Mouse (Mus musculus): Measurements from ENCODE around the gene Sox10.

The Sox10 gene

DNA sequence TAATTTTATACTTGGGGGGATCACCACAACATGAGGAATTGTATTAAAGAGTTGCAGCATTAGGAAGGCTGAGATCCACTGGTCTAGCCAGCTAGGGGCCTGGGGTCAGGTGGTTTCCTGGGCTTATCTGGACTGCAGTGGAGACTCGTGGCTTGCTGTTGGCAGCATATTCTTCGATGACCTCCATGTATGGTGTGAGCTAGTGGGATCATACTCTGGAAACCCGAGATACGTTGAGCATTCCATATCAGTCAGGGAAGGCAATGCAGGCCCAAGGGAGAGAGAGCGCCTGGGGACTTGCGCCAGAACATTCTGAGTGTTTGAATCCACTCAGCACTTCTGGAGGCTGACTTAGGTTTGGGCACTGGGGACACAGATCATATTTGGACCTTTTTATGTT is 41.3 kb downstream of the Sox10 start:
- no peak for DNase-seq (ENCODE audit: low spot score)

DNA sequence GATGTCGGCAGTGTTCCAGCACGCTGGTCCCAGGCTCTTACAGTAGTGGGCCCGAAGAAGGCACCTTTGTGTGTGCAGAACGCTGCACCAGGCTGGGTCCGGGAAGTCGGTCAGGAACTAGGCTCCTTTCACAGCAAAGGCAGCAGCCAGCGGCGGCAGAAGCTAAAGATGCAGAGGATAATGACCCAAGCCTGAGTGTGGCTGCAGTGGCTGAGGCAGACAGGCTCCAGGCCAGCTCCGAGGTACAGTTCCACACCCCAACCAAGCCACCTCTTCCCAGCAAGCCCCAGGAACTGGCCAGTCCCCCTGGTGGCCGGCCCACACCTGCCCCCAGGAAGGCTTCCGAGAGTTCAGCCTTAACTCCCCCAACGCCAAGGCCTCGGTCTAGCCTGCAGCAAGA is 42.5 kb downstream of the Sox10 start:
- no peak for DNase-seq (ENCODE audit: low spot score)

DNA sequence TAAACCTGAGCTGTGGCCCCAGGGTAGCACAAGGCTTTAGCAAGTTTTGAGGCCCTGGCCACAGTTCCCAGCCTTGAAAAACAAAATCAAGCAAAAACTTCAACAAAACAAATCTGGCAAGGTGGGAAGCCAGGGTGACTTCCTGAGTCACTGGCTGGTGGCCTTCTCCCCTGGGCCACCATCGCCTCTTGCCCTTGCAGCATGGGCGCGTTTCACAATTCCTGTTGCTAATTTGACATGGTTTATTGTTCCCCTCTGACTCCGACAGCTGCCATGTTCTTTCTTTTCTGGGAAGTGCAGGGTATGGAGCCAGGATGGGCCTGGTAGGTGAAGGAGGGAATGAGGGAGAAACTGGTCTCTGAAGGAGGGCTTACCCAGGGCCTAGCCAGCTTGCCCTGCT is 42.9 kb downstream of the Sox10 start:
- DNase-seq (ENCODE audit: low spot score): no peak

DNA sequence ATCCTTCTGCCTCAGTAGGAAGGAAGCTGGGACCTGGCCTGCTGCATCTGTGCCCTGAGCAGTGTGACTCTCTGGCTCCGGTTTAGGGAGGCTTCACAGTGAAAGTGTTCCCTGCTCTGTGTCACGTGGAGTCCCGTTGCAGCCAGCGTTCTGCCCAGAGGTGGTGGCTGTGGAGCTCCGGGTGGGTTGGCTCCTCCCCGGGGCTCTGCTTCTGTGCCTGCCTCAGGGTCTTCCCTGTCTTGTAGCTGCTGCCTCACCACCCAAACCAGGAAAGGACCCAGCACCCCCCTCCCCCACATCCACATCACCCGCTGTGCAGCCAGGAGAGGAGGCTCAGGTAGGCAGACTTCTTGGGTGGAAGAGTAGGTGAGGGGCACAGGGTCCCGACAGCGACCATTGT is 45.5 kb downstream of the Sox10 start:
- DNase-seq (ENCODE audit: low spot score): no peak

DNA sequence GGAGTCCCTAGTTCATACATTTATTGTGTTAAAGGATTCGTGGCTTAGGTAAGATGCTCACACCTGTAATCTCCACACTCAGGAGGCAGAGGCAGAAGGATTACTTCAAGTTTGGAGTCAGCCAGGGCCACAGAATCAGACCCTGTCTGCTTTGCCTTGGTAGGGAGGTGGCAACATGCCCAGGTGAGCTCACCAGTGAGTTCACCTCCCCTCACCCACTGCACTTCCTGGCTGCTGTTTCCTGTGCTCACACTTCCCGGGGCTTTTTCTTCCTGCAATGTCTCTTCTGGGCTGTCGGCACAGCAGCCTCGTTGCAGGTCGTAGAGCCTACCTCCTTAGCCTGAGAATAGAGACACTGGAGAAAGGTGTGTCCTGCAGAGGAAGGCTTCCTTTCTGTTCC is 49.8 kb downstream of the Sox10 start:
- DNase-seq (ENCODE audit: low spot score): no peak

DNA sequence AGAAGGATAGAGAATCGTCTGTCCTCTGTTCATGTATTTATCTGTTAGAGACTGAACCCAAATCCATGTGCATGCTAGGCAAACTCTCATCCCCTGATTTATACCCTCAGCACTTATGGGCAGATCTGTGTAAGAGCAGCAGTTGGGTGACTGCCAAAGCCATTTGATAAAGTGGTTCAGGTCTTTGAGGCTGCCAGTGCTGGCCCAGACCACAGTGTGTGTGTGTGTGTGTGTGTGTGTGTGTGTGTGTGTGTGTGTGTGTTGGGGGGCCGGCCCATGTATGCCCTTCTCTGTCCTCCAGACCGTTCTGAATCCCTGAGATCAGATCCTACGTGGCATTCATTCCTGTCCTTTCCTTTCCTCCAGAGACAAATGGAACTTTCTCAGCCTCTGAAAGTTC is 53.3 kb downstream of the Sox10 start:
- no peak for DNase-seq (ENCODE audit: low spot score)

DNA sequence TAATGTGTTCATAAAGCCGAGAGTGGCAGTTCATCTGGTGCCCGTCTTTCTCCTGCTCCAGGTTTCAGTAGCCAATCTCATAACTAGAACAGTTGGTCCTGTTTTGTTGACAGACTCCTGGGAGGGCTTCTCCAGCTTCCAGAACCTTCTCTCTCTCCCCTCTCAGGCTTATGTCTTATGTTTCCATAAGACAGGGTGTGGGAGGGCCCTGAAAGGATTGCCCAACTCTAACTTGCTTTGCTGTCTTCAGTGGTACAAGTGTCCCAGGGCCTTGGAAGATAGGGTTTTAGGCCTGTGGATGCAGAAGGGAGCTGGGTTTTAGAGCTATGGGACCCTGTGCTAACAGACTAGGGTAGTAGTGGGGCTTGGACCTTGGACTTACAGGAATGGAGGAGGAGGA is 54.5 kb downstream of the Sox10 start:
- no peak for DNase-seq (ENCODE audit: low spot score)

DNA sequence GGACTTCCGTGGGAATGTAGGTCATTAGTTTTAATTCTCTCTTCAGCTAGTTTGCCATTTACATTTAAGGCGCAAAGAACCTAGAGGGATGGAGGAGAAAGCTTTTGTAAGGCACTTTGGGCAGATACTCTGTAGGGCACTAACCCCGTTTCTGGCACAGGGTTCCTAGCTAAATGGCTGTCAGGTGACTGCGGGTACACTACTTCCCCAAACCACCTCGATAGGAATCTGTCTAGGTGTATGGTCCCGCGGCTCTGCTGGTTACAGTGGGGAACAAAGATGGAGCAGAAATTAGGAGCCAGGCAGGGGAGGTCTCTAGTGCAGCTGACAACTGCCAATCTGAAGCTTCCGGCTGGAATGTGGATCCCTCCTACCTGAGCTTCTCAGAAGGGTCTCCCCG is 55.0 kb downstream of the Sox10 start:
- no peak for DNase-seq (ENCODE audit: low spot score)

DNA sequence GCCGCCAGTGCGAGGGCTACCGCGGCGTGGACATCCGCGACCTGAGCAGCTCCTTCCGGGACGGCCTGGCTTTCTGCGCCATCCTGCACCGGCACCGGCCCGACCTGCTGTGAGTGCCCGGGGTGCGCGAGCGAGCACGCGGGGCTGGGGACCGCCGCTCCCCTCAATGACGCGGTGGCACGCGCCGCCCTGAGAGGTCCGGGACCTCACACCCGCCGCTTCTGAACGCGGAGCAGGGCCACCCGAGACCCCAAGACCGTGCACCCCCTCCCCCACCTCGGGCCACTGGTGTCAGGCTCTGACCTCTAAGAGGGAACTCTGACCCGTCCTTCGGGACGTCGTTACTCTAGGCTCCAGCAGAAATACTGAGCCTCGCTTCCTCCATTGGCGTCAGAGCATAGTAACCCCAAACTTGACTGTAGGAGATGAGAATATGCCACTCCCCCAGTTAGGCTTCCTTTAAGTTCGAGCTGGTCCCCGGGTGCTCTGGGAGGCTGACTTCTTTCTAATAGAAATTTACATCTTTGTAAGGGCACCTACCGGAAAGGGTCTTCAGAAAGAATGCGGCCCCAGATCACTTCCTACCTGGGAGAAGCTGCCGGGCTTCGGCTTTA is 55.6 kb downstream of the Sox10 start:
- no peak for DNase-seq (ENCODE audit: low spot score)

DNA sequence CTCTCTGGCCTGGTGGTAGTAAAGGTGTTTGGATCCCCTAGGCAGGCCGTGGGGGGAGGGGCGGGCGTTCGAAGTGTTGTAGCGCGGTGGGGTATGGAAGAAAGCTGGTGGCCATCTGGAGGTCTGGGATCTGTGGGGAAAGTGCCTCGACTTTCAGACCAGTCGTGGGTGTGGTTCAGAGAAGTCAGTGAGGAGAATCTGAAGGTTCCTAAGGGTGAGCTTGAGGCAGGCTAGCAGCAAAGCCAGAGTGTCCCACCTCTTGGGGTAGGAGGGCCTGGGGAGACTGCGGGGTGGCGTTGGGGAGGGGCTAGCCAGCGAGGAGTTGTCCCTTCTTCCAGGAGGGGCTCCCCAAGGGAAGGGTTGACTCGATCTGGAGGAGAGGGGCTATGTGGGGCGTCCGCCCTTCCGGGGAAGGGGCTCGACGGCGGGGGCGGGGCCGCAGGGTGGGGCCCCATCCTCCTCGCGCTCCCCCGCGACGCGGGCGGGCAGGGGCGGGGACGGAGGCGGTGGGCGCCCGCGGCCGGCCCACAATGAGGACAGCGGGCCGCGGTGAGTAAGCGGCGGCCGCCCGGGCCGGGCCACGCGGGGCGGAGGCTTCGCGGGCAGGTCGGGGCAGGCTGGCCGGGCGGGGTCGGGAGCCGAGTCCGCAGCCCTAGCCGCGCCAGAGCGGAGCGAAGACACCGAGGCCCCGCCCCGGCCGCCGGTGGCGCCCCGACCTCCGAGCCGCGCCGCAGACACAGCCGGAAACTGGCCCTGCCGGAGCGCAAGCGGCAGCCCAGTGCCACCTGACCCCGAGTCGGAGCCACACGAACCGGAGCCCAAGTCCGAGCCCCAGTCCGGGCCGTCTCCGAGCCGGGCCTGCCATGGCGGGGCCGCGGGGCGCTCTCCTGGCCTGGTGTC is 56.4 kb downstream of the Sox10 start, which contains the start of gene Micall1:
TSS of gene Micall1 (plus strand) at position 478 of the 900 bp plus-strand sequence.
- peak; percentile 80 for DNase-seq (ENCODE audit: low spot score)

DNA sequence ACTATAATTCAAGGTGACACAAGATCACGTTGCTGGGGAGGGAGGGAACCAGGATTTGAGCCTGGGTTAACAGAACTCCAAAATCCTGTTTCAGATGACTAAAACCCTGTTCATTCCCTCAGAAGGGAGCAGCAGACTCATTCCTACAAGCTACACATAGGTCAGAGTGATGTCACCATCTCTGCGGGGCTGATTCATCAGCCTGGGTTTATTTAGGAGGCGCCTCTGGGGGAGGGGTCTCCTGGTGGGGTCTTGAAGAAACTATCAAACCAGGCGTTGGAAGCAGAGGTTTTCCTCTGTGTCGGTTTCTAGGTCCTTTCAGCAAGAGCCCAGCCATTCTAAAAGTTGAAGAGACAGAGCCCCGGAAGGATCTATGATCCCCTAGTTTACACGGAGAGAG is 57.1 kb downstream of the Sox10 start:
- no peak for DNase-seq (ENCODE audit: low spot score)

DNA sequence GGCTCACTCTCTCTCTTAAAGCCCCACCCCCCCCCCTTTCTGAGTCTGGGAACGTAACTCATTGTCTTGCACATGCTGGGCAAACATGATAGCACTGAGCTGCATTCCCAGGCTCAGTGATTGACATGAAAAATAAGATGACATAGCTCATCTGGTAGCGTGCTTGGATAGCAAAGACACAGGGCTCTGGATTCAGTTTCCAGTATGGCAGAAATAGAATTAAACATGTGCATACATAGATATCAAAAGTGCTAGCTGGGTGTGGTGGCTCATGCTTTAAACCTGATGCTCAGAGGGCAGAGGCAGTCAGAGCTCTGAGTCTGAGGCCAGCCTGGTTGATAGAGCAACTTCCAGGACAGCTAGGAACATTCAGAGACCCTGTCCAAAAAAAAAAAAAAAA is 59.2 kb downstream of the Sox10 start:
- DNase-seq (ENCODE audit: low spot score): no peak

Data from testis, postnatal 14 days (tissue).